Mouse (Mus musculus) adrenal gland, postnatal 14 days (tissue): Measurements from ENCODE around the gene Tmem208. TPM values are rescaled to one million over a fixed set of nuclear protein-coding genes. Genes with fewer than 3 reads are reported as not detected.

Source experiments
- DNase-seq: peaks from one replicate; pipeline ENCODE4 v3.0.0; 2021; ENCODE audit warnings: mixed read lengths
- microRNA-seq, 2 experiments: library from miRNA; unstranded; fragments of <30 nt; microRNA quantifications; one replicate each; pipeline ENCODE4 v1.2.0; 2021
- total RNA-seq: library from RNA; stranded (reverse); gene quantifications from 2 replicates; pipeline ENCODE4 v1.2.3, GENCODE M21; 2021

The Tmem208 gene
- total RNA-seq, 1 experiment from 2014 or later = 48.6 TPM

- no peak for DNase-seq
Measured at GRCm38 (mm10) chr8:105354549-105354948, 28.4 kb downstream of the Tmem208 start.

- DNase-seq = peak; percentile 45
Measured at GRCm38 (mm10) chr8:105355179-105356024, 29.2 kb downstream of the Tmem208 start.

- DNase-seq = no peak
Measured at GRCm38 (mm10) chr8:105356681-105357080, 30.5 kb downstream of the Tmem208 start.

GRCm38 (mm10) chr8:105359208-105359607, 33.1 kb downstream of the Tmem208 start:
- no peak for DNase-seq

- peak; percentile 56 for DNase-seq
Measured at GRCm38 (mm10) chr8:105359646-105360045, 33.5 kb downstream of the Tmem208 start.

- DNase-seq = peak; percentile 41
Measured at GRCm38 (mm10) chr8:105361751-105362702, 35.9 kb downstream of the Tmem208 start.

- peak; percentile 45 for DNase-seq
Measured at GRCm38 (mm10) chr8:105367107-105367506, 41.0 kb downstream of the Tmem208 start.

GRCm38 (mm10) chr8:105372473-105372872, 46.3 kb downstream of the Tmem208 start:
- DNase-seq = peak; percentile 53

- DNase-seq = peak; percentile 67
Measured at GRCm38 (mm10) chr8:105373032-105373431, 46.9 kb downstream of the Tmem208 start, which contains the start of gene Plekhg4. Gene Plekhg4 (plus strand): TSS chr8:105373274.

GRCm38 (mm10) chr8:105374513-105374966, 48.4 kb downstream of the Tmem208 start:
- DNase-seq = peak; percentile 65

- peak; percentile 49 for DNase-seq
Measured at GRCm38 (mm10) chr8:105378673-105379072, 52.5 kb downstream of the Tmem208 start.

GRCm38 (mm10) chr8:105380308-105380707, 54.2 kb downstream of the Tmem208 start:
- peak; percentile 46 for DNase-seq

GRCm38 (mm10) chr8:105384070-105384469, 57.9 kb downstream of the Tmem208 start:
- DNase-seq = no peak

Small RNA genes within 50 kb of the gene (microRNA-seq; reads per million reads assigned to microRNA genes)
- gene Gm27320 (0 reads per million in 2 experiments), gene Mir328 (1,085 to 1,417 reads per million in 2 experiments)

Other genes with a start within 250 kb of the Tmem208 start
- 1.5 TPM in 1 of 2 replicates, not detected in the other for gene Ces3b, start 242.6 kb upstream of the Tmem208 start, total RNA-seq
- not detected in 2 replicates for gene Ces4a, start 194.6 kb upstream of the Tmem208 start, total RNA-seq
- gene Cbfb, start 155.7 kb upstream of the Tmem208 start, total RNA-seq = 58.4 and 60.1 TPM in 2 replicates
- gene D230025D16Rik, start 101.2 kb upstream of the Tmem208 start, total RNA-seq = 34.9 and 38.7 TPM in 2 replicates
- gene B3gnt9, start 71.2 kb upstream of the Tmem208 start, total RNA-seq = 3.6 and 5.0 TPM in 2 replicates
- gene Tradd, start 61.7 kb upstream of the Tmem208 start, total RNA-seq = 12.7 and 15.9 TPM in 2 replicates
- gene Fbxl8, start 61.7 kb upstream of the Tmem208 start, total RNA-seq = 3.3 and 5.0 TPM in 2 replicates
- gene Hsf4, start 56.6 kb upstream of the Tmem208 start, total RNA-seq = 0.41 and 0.70 TPM in 2 replicates
- gene Nol3, start 50.2 kb upstream of the Tmem208 start, total RNA-seq = 11.5 and 13.4 TPM in 2 replicates
- 2.6 and 4.6 TPM in 2 replicates for gene 4931428F04Rik, start 36.5 kb upstream of the Tmem208 start, total RNA-seq
- gene Exoc3l, start 30.3 kb upstream of the Tmem208 start, total RNA-seq = 16.0 and 20.2 TPM in 2 replicates
- gene E2f4, start 28.7 kb upstream of the Tmem208 start, total RNA-seq = 44.5 and 44.9 TPM in 2 replicates
- gene Elmo3, start 20.8 kb upstream of the Tmem208 start, total RNA-seq = 3.9 and 5.0 TPM in 2 replicates
- gene Lrrc29, start 76 bp upstream of the Tmem208 start, total RNA-seq = 4.7 and 6.6 TPM in 2 replicates
- gene Fhod1, start 21.6 kb downstream of the Tmem208 start, total RNA-seq = 11.9 and 15.7 TPM in 2 replicates
- gene Slc9a5, start 22.5 kb downstream of the Tmem208 start, total RNA-seq = 1.9 TPM in 2 replicates
- gene Plekhg4, start 46.9 kb downstream of the Tmem208 start, total RNA-seq = 0.26 and 0.98 TPM in 2 replicates
- 0.26 TPM in 2 replicates for gene Kctd19, start 87.1 kb downstream of the Tmem208 start, total RNA-seq
- gene Lrrc36, start 87.2 kb downstream of the Tmem208 start, total RNA-seq = 4.0 and 6.0 TPM in 2 replicates
- gene Tppp3, start 145.2 kb downstream of the Tmem208 start, total RNA-seq = 42.6 and 57.0 TPM in 2 replicates
- gene Zdhhc1, start 170.5 kb downstream of the Tmem208 start, total RNA-seq = 16.0 and 18.1 TPM in 2 replicates
- gene Hsd11b2, start 192.4 kb downstream of the Tmem208 start, total RNA-seq = 1.1 and 1.2 TPM in 2 replicates
- gene Atp6v0d1, start 239.7 kb downstream of the Tmem208 start, total RNA-seq = 90.6 and 97.4 TPM in 2 replicates